Mouse (Mus musculus): ENCODE results near the gene Ttc36.

Ttc36 gene

DNA sequence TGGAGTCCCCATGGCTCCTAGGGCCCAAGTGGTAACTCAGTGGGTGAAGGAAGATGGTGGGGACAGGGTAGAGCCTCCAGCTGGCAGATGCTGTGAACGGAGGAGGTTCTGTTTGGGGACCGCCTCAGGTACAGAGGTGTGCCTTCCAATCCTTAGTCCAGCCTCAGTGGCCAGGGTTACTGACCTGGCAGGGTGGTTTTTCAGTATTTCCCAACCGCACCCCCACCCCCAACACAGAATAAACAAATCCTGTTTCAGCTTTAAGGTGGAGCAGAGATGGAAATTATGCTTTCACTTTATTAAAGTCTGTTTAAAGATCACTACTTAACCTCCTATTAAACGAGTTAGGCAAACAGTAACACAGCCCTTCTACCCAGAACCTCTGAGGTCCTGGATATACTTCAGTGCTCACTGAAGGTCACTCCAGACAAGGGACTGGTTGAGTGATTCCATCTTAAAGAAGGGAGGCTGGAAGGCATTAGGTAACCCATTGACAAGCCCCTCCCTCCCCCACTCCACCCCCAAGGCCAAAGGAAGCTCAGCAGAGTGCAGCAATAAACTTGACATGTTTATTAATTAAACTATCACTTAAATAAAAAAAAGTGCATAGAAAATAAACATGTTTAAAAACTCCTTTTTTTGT is at the start of gene Ttc36:
Gene Ttc36, minus strand, starts transcription at position 265 of the 643 bp plus-strand sequence.
- no peak for DNase-seq

DNA sequence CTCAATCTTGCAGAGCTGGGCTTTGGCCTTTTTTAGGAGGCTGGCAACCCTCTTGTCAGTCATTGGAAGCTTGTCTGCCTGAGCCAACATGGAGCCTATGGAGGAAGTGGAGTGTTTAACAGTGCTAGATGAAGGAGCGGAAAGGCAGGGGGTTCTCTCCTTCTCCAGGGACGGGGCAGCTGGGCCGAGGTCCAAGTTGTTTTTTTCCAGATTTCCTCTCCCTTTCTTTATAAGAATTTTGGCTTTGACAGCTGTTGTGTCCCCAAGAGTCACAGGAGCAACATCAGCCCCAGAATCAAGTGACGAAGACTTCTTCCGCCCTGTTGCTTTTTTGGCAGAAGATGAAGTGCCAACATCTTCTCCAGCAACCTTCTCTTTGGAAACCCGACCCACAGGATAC is 44.6 kb upstream of the Ttc36 start:
- no peak for DNase-seq

DNA sequence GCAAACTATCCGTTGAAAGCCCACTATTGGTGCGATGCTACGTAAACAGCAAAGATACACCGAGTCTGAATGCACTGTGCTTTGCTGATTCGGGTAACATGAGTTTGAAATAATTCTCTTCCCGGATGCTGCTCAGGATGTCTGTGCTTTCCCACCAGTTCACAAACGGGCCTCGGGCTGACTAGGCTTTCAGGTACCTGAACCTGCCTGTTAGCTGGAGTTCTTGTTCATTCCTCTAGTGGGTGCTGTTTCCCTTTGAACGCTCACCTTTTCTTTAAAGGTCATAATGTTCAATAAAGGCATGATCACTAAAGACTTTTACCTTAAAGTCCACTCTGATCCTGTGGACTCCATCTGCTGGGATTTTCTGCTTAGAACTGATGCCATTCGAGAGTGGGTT is 38.4 kb upstream of the Ttc36 start:
- DNase-seq, result no peak

DNA sequence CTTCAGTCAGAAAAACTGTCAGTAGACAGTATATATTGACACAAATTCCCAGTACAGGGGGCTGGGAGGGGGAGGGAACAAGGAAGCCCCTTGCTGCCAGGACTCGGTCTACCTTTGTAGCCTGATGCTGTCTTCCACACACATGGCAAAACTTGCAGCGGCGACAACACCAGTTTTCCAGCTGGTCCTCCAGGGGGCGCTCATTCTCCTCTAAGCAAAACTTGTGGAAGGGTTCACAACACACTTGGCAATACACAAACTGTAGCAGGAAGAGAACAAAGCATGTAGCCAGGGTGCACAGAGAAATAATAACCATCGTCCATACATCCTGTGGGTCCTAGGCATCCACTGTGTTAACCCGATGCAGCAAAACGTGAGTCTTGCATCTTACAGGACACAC is 33.6 kb upstream of the Ttc36 start:
- peak; percentile 34 to 56 for DNase-seq

DNA sequence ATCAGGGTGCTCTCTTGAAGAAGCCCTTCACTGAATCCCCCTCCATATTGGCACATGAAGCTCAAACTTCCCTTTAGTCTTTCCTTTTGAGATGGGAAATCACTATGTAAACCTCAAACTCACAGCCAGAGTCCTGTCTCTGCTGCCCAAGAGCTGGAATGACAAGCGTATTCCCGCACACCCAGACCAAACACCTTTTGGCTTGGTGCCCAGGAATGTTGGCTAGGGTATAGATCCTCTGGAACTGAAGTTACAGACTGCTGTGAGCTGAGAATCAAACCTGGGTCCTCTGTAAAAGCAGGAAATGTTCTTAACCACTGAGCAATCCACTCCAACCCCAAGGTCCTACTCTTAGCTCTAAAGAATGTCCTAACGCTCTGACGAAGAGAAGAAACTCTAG is 29.5 kb upstream of the Ttc36 start:
- DNase-seq, result no peak

DNA sequence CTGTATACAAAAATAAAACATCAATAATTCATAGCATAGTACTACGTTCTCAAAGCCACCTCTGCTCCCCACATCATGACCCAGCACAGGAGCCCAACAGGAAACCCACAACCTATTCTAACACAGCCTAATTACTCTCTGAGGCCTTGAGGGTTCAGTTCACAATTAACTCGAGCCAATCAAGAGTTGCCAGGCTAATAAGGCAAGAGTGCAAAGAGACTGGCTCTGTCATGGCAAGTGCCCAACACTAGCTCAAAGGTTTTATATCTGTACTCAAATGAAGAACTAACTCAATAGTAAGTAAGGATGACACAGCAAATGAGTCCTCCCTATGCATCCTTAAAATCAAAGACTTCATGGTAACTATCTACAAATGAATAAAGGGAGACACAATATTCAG is 27.6 kb upstream of the Ttc36 start:
- no peak for DNase-seq

DNA sequence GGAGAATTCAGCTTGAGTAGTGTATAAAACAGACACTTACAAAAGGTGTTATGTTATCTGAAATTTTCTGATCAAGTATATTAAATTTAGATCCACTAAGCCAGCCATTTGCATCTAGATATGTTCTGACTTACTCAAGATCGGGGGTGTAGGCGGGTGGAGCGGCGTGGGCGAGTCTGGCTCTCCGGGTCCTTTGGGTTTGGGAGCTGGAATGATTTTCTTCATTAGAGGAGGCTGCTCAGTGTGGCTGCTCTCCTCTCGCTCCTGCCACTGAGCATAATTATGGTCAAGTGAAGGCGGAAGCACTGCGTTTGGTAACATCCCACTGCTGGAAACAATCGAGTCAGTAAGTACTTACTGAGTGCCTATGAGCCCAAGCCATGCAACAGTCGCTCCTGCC is 26.1 kb upstream of the Ttc36 start:
- no peak for DNase-seq

DNA sequence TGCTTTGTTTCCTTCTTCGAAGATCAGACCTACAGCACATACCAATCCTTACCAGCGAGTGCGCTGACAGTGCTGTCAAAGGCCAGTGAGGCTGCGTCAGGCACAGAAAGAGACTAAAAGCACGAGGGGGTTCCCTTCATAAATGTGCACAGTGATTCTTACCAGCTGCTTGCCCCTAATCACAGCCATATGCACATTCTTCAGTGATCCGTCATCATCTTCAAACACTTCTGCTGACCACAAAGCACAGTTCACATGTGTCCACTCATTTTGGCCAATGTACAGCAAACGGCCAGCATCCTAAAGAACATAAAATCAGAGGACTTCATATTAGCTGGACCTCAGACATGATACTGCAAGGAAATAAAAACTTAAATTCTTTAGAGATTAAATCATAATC is 23.8 kb upstream of the Ttc36 start:
- no peak for DNase-seq

DNA sequence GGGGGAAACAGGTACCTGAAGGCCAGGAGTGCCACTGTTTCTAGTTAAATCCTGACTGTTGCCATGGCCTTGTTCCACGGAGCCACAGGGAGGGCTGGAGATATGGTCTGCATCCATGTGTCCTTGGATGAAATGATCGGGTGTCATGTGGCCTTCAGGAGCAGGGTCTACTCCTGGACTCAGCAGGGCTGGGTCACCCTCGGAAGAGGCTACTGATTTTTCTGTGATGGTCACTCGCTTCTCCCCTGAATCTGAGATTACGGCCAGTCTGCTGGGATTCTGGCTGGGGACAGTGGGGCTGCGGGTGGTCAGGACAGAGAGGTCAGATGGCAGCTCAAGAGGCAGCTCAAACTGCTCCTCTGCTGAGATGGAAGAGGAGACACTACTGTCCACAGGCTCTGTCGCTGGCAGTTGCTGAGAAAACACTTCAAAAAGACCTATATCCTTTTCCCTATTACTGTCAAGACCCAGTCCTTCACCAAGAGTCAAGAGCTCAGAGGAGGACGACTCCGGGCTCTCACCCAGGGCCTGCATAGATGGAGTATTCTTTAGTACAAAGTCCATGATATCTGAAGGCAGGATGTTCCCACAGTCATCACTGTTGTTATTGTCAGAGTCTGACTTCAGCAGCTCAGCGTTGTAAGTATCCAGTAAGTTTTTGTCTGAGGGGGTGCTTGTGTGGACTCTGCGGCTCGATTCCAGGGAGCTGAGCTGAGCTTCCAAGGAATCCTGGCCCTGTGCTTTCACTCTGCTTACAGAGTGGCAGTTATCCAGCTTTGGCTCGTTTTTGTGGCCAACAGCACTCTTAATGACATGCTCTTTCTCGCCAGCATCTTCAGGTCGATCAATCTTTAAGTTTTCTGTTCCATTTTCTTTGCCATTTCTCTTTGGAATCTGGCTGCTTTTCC is 17.3 kb upstream of the Ttc36 start:
- no peak for DNase-seq

DNA sequence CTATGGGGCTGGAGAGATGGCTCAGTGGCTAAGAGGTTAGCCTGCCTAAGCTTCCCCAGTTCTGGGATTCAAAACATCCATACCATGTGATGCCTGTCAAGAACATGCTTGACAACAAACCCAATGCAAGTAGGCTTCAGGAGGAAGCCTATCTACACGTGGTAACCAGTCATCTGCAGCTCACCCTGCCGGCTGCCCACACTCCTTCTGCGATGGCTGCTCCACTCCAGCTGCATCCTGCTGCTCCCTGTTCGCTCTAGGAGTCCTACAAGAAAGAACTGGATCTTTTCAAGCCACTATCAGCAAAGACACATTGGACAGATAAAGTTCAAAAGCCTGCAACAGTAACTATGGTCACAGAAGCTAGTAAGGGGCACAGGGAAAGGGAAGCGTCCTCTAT is 14.7 kb upstream of the Ttc36 start:
- no peak for DNase-seq

DNA sequence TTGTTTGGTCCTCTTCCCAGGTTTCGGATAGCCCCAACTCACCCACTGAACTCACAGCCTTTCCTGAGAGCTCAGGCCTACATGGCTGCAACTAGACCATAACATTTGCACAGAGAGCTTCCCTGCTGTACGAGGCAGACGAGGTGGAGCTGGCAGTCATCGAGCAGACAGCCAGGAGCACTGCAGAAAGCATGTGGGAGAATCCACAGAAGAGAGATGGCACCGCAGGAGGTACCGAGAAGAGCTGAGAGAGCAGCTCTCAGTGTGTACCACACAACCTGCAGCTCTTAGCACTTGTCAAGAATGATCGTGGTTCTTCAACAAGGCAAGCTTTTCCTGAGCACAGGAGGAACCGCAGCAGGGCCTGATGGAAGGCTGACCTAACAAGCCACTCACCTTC is 11.3 kb upstream of the Ttc36 start:
- DNase-seq, result no peak

DNA sequence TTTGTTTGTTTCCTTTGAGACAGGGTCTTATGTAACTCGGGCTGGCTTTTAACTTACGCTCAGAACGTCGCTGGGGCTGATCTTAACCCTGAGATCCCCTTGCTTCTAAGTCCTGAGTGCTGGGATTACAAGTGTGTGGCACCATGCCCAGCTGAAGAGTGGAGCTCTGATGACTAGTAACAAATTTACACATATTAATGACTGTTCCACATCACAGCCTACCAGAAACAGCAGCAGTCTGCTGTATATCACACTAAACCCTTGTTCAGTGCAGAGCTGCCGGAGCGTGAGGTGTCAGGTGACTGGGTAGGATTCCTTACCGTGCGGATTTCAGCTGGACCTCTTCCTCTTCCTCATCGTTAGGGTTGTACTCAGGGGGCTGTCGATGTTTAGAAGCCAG is 7.4 kb upstream of the Ttc36 start:
- no peak for DNase-seq

DNA sequence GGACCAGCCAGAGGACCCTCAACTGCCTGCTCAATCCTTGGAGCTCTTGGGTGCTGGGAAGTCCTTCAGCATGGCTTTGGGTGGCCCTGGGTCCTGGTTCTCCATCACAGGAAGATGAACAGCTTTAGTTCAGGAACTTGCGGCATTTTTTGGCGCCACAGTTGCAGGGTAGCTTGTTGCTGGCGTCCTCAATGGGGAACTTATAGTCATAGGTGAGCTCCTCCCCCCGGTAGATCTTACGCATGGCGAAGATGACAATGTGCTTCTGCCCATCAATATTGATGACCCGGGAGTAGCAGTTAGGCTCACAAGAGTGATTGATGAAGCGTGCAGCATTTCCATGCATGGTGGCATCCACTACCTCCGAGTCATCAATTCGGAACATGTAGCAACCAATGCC is 4.9 kb upstream of the Ttc36 start:
- DNase-seq, result no peak

DNA sequence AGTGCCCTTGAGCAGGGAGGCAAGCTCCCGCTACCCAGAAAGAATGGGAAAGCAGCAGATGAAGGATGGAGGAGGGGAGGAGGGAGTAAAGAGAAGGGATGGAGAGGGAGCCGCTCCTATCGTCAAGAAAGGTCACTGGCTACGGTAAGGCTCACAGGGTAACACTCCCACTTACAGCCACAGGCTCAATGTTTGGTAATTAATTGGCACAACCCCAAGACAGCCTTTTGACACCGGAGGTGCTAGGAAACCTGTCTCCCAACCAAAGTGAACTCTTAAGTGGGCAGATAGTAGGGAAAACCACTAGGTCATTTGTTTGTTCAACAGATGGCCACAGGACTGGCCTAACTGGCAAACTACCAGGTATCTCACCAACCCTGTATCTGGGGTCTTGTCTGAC is 4.3 kb upstream of the Ttc36 start:
- DNase-seq, result no peak

DNA sequence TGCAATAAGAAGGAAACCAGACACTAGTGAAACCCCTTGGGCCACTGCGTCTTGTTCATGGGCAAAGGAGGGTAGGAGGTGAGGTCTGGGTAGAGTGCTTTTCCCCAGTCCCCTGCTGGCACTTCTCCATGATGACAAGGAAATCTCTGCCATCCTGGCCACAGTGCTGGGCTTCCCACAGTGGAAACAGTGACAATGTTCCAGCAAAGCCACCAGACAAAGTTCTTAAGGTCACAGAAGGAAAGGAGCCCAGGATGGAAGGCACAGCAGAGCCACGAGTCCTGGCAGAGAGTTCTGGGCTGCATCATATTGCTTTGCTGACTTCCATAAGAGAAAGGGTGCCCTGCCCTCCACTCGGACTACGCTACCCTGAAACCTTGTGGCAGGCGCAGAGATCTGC is 2.7 kb upstream of the Ttc36 start:
- DNase-seq, result no peak

DNA sequence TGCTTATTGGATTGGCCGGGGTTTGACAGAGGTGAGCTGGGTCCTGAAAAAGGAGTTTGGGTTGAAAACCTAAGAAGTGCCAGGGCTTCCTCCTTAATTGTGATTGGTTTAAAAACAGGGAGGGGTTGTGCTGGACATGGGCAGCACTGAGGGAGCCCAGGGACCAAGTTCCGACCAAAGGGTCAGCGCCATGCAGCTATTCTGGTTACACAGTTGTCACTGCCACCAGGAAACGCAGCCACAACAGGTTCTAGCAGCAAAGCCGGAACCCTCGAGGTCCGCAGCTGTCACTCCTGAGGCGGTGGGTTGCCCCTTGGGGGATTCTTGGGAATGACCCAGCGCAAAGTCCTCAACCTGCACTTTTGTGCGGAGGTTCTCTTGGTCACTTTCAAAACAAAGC is 1.8 kb upstream of the Ttc36 start:
- DNase-seq, result no peak

DNA sequence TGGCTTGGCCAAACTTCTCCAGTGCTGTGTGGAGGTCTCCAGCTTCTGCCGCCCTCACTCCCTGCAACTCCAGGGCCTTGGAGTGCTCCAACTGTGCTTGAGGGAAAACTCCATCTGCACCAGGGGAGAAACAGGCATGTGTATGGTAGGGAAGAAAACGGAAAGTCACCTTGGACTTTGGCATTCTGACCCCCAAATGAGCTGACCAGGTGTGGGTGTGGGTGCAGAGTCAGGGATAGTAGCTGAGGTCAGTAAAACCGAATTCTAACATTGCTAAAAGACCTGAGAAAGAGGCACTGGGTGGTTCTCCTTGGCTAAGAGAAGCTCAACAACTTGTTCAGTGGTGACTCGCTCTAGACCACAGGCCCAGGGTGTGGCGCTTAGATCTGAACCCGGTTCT is 1.2 kb downstream of the Ttc36 start:
- no peak for DNase-seq

DNA sequence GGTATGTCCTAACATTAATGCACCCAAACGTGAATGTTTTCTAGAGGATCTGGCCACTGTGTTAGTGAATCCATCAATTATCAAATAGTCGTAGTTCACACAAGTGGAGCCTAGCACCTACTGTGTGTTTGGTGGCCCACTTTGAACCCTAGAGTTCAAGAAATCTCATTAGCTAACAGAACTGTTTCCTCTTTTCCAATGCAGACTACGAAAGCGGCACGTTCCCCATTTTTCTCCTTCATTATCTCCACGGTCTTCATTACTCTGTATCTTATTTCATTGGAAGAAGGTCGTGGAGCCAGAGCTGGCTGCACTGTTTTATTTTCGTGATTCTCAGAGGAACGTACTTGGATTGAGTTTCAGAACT is 2.9 kb downstream of the Ttc36 start:
- DNase-seq, result no peak

DNA sequence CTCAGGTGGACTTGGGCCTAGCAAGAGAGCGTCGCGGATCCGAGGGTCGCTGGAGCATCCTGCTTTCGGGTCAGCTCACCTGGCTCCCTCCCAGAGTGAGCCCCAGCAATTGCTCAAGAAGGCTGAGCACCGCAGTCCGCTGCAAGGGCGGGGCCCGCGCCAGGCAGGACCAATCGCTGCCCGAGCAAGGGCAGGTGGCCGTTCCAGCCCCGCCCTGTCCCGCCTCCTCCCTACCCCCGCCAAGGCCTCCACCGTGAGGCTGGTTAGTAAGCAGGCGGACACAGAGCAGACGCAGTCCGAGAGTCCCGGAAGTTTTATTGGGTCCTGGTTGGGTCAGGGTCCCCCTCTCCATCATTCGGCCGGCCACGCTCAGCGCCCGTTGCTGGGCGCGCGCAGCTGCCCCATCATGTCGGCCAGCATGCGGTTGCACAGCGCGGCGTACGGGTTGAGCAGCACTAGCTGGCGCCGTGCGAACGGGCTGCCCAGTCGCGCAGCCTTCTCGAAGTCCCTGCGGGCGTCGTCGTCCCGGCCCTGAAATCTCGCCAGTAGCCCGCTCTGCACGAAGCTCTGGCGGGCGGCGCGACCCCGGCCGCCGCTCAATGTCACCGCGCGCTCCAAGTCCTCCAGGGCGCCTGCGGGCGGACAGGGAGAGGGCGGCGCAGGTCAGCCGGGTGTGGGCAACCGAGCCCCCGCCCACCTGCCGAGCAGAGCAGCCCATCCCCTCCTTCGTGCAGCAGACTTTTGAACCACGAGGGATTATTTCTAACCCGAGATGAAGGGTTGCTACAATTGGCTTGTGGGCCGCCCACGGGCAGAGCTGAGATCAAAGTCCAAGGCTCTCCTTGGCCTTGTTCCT is 3.5 kb downstream of the Ttc36 start, which contains the start of gene Tmem25:
Gene Tmem25, minus strand, starts transcription at position 206 of the 856 bp plus-strand sequence.
- peak; percentile 47 to 52 for DNase-seq

DNA sequence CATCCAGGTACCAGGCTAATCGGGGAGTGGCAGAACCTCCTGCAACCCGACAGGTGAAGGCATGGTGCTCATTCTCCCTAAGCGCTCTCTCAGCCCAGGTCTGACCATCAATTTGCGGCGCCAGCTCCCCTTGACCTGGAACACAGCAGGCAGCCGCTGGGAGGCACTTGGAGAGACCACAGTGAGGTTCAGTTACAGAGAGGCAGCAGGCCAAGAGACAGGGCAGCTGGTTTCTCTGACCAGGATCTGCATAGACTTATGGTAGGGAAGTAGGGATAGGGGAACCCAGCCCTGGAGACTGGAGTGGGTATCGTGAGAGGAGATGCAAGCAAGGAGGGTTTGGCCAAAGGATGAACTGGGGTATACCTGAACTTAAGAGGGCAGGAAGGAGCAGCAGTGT is 4.6 kb downstream of the Ttc36 start:
- no peak for DNase-seq

DNA sequence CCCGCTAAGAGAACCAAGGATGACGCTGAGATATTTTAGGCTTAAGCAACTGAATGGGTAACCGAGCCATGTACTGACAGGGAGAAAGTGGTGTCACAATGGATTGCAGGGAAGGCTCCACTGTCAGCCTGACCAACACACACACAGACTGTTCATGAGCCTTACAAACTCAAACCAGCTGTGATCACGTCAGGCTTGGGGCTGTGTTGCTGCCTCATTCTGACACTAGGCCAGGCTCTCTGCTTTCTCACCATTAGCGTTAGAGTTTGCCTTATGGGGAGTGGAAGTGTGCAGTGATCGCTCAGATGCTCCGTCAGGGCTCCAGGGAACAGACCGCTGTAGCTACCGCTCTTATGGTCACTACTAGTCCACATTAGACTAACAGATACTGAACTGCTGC is 10.0 kb downstream of the Ttc36 start:
- DNase-seq, result no peak

DNA sequence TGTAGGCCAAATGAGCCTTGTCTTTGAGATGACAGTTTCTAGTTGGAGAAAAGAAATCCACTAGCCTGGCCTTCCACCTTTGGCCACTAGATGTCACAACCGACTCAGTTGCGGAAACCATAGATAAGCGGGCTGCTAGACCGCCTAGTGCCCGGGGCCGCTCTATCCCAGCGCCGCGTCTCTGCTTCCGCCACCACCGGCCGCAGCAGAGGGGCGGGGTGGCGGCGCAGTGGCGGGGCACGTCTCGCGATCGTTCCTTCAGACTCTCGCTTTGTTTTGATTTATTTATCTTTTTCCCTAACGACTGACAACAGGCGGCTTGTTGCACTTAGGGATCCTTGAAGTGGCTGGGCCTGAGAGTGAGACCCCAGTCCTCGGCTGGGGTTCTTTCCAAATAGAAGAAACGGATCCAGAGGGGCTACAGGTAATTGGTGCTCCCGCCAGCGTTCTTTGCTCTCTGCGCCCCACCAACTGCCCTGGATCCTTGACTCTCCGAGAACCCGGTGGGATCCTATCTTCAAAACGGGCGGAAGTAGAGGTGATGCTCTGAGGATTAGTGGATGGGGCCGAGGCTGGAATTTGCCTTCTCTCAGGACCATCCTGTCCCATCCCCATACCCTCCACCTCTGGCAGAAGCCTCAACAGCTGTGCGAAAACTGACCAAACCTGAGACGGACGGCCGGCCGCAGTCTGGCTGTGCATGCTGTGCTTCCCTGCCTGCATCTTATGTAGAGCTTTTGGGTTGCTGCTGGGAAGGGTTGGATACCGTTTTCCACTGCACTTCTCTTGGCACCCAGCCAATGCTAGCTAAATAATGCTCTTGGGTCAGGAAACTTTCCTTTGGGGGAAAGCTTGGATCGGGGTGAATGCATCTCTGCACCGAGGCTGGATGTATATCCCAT is 29.9 kb downstream of the Ttc36 start:
- DNase-seq, result peak; percentile 81 to 84

DNA sequence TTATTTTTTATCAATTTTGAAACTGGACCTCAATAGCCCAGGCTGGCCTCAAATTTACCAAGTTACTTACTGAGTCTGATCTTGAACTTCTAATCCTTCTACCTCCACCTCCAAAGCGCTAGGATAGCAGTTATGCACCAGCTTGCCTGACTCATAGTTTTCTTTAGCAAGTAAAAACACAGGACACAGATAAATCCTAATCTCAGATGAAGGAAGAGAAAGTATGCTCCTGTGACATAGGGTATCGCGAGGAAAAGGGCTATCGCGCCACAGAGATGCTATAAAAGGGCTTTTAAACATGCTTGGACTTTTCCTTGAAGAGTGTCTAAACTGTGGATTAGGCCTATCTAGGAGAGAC is 30.5 kb downstream of the Ttc36 start:
- no peak for DNase-seq
